Mouse (Mus musculus) ovary, postnatal 14 days (tissue): ENCODE results near the gene U2surp.
A peak's percentile ranks its signal among the peaks of the same experiment; 100 is the strongest.
"Not testable (repeated sequence)": the region's sequence is repeated elsewhere in the genome, so short reads cannot be mapped to it uniquely, and the experiment has no call there.

ENCODE experiments used
- DNase-seq: peaks from one replicate; pipeline ENCODE4 v3.0.0; 2022; ENCODE audit warnings: low spot score

U2surp gene

GRCm38 (mm10) chr9:95469011-95469576 is 42.7 kb downstream of the U2surp start:
- DNase-seq, result not testable (repeated sequence)

GRCm38 (mm10) chr9:95464028-95464427 is 47.8 kb downstream of the U2surp start:
- no peak for DNase-seq

GRCm38 (mm10) chr9:95451931-95452330 is 59.9 kb downstream of the U2surp start:
- no peak for DNase-seq

GRCm38 (mm10) chr9:95450586-95450985 is 61.2 kb downstream of the U2surp start:
- no peak for DNase-seq

GRCm38 (mm10) chr9:95442321-95442731 is 69.5 kb downstream of the U2surp start:
- peak; percentile 28 for DNase-seq

GRCm38 (mm10) chr9:95437883-95438282 is 73.9 kb downstream of the U2surp start:
- no peak for DNase-seq

GRCm38 (mm10) chr9:95436294-95436613 is 75.5 kb downstream of the U2surp start:
- no peak for DNase-seq

- DNase-seq, result no peak
Measured at GRCm38 (mm10) chr9:95435506-95436293, 76.1 kb downstream of the U2surp start.

GRCm38 (mm10) chr9:95428277-95428676 is 83.5 kb downstream of the U2surp start:
- no peak for DNase-seq

GRCm38 (mm10) chr9:95413911-95414310 is 97.9 kb downstream of the U2surp start:
- no peak for DNase-seq

GRCm38 (mm10) chr9:95412047-95412446 is 99.7 kb downstream of the U2surp start:
- DNase-seq, result no peak

- peak; percentile 18 for DNase-seq
Measured at GRCm38 (mm10) chr9:95407586-95408220, 104.1 kb downstream of the U2surp start.
